ENCODE assay signal across 13 mouse cellular contexts in genomic region chr1:76031171-76031922, GRCm38 (mm10).
DNase-seq lines count a peak whose midpoint lies in the region; ATAC-seq and TF ChIP-seq lines count a peak whose summit lies in the region.
"Had no signal": no experiment of that assay in that cellular context is flagged by ENCODE, and none has a peak within 500 bp of the region (broad histone marks: within the 10 kb centered on the region; RNA-seq: fewer than 3 reads in every experiment).

No protein-coding gene starts in this region.

- DNase-seq in embryo, embryonic 10 days (ENCODE audit: low spot score): peak; percentile 74
- no peak for DNase-seq in embryo, embryonic 9.5 days (ENCODE audit: extremely low spot score)
- DNase-seq in kidney, adult 2 months: peak; percentile 27
- no peak for DNase-seq in kidney, adult 9 months
- peak; percentile 40 for DNase-seq in brain, adult 2 months (ENCODE audit: low read depth, low spot score)
- no peak for DNase-seq in liver, postnatal 0 days
- no peak for DNase-seq in ovary, adult 18-20 months (ENCODE audit: low spot score)
- DNase-seq: forebrain, postnatal 0 days; kidney, adult 18-20 months; thymus, adult 2 months had no signal

- H3K27ac ChIP-seq in kidney, adult 2 months (ENCODE audit: insufficient read depth, low read depth, low read length): no peak overlapping the region; the same call in 1 of the 2 replicates
- peak overlapping the region; percentile 74 for H3K27ac ChIP-seq in liver, postnatal 0 days (ENCODE audit: low read depth)
- no peak overlapping the region for H3K27ac ChIP-seq in forebrain, embryonic 12.5 days
- H3K27ac ChIP-seq: hindbrain, embryonic 15.5 days had no signal

- H3K4me3 ChIP-seq in kidney, adult 2 months (ENCODE audit: insufficient read depth, low read depth, low read length): no peak overlapping the region
- no peak overlapping the region for H3K4me3 ChIP-seq in liver, postnatal 0 days (ENCODE audit: low read depth, low read length)
- H3K4me3 ChIP-seq in forebrain, embryonic 12.5 days (replicated peaks): no peak overlapping the region
- H3K4me3 ChIP-seq: hindbrain, embryonic 15.5 days; megakaryocyte, embryonic 14.5 days had no signal

- TF ChIP-seq POLR2A in kidney, adult 2 months (IDR thresholded peaks at IDR 0.05; ENCODE audit: low read depth, low read length): no peak

- H3K9me3 ChIP-seq in liver, postnatal 0 days (ENCODE audit: low read length): no peaks in the 10 kb centered on the region
- H3K9me3 ChIP-seq in forebrain, embryonic 12.5 days: no peaks in the 10 kb centered on the region
- H3K9me3 ChIP-seq: hindbrain, embryonic 15.5 days had no signal

- 44% methylated on average over 11 of the region's 11 CpGs for WGBS in kidney, adult 2 months
- 35% methylated on average over 11 of the region's 11 CpGs for WGBS in liver, postnatal 0 days (ENCODE audit: insufficient replicate concordance)
- WGBS in forebrain, embryonic 12.5 days: 71% methylated on average over 11 of the region's 11 CpGs

- no peak overlapping the region for H3K4me2 ChIP-seq in liver, postnatal 0 days (ENCODE audit: low read depth, low read length)
- H3K4me2 ChIP-seq in forebrain, embryonic 12.5 days: no peak overlapping the region
- H3K4me2 ChIP-seq: hindbrain, embryonic 15.5 days had no signal

- peaks cover 7% of the 10 kb centered on the region; the same call in 1 of the 2 replicates for H3K4me1 ChIP-seq in kidney, adult 2 months (ENCODE audit: control insufficient read depth, insufficient read depth, low read length)
- H3K4me1 ChIP-seq in liver, postnatal 0 days (ENCODE audit: insufficient read depth): peaks cover 8% of the 10 kb centered on the region; the same call in 1 of the 2 replicates
- peaks cover 14% of the 10 kb centered on the region for H3K4me1 ChIP-seq in forebrain, embryonic 12.5 days
- H3K4me1 ChIP-seq: hindbrain, embryonic 15.5 days; megakaryocyte, embryonic 14.5 days had no signal

- no peaks in the 10 kb centered on the region for H3K36me3 ChIP-seq in kidney, adult 2 months (ENCODE audit: control insufficient read depth, insufficient read depth, low read length)
- no peaks in the 10 kb centered on the region for H3K36me3 ChIP-seq in liver, postnatal 0 days (replicated peaks; ENCODE audit: insufficient read depth, low read length)
- H3K36me3 ChIP-seq in forebrain, embryonic 12.5 days (replicated peaks): no peaks in the 10 kb centered on the region
- H3K36me3 ChIP-seq: hindbrain, embryonic 15.5 days had no signal

- no peak for TF ChIP-seq CTCF in kidney, adult 2 months (conservative IDR thresholded peaks at IDR 0.05; ENCODE audit: insufficient read depth, insufficient read length, low read depth, low read length)
- no peak for TF ChIP-seq CTCF in liver, postnatal 0 days (IDR thresholded peaks at IDR 0.05; ENCODE audit: low read depth)

- peak; percentile 36; the same call in 1 of the 2 replicates for TF ChIP-seq EP300 in liver, postnatal 0 days (IDR thresholded peaks at IDR 0.05; ENCODE audit: low read depth)

- no peak overlapping the region for H3K9ac ChIP-seq in liver, postnatal 0 days (replicated peaks)
- H3K9ac ChIP-seq in forebrain, embryonic 12.5 days: no peak overlapping the region
- H3K9ac ChIP-seq: forebrain, postnatal 0 days; hindbrain, embryonic 15.5 days had no signal

- peak; percentile 91 for ATAC-seq in liver, postnatal 0 days
- no peak for ATAC-seq in forebrain, embryonic 12.5 days (ENCODE audit: low FRiP score)
- ATAC-seq: forebrain, postnatal 0 days had no signal

- no peaks in the 10 kb centered on the region for H3K27me3 ChIP-seq in kidney, adult 2 months (replicated peaks; ENCODE audit: control insufficient read depth, insufficient read depth, low read length)
- no peaks in the 10 kb centered on the region for H3K27me3 ChIP-seq in liver, postnatal 0 days (ENCODE audit: insufficient read depth, low read length)
- no peaks in the 10 kb centered on the region for H3K27me3 ChIP-seq in forebrain, embryonic 12.5 days
- H3K27me3 ChIP-seq: hindbrain, embryonic 15.5 days; megakaryocyte, embryonic 14.5 days had no signal

Comparison
In these comparisons a context has a peak if more than half of its experiments do, and no peak if none do; other contexts are left out.
1. DNase-seq: peak in embryo, embryonic 10 days (single experiment), kidney, adult 2 months (single experiment) and brain, adult 2 months (single experiment); none in embryo, embryonic 9.5 days (single experiment), kidney, adult 9 months (single experiment), liver, postnatal 0 days (single experiment) and ovary, adult 18-20 months (single experiment).